Mouse (Mus musculus) retina, postnatal 7 days (tissue): Measurements from ENCODE around the gene Zfp746.
"Not testable (repeated sequence)": the region's sequence is repeated elsewhere in the genome, so short reads cannot be mapped to it uniquely, and the experiment has no call there.

ENCODE experiments used
- DNase-seq: peaks from one replicate; pipeline ENCODE4 v3.0.0-alpha.2; 2012; ENCODE audit warnings: low read depth, low spot score

Zfp746 gene

DNA sequence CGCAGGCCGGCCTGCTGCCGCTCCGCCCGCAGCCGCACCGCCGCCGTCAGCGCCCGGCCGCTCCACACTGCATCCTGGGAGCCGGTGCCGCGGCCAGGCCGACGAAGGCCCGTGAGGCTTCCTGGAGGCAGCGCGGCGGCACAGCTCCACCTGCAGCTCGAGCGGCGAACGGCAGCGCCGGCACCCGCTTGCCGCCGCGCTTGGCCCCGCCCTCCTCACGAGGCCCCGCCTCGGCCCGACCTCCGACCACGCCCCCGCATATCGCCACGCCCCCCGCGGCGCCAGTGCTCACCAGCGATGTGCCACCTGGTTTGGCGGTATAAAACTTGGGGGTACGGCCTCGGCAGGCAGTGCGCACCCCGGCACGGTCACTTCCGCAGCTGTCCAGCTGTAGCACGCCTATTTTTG, at the start of gene Zfp746:
Zfp746 (minus strand) TSS at position 123 of the 408 bp plus-strand sequence.
- peak; percentile 79 for DNase-seq

DNA sequence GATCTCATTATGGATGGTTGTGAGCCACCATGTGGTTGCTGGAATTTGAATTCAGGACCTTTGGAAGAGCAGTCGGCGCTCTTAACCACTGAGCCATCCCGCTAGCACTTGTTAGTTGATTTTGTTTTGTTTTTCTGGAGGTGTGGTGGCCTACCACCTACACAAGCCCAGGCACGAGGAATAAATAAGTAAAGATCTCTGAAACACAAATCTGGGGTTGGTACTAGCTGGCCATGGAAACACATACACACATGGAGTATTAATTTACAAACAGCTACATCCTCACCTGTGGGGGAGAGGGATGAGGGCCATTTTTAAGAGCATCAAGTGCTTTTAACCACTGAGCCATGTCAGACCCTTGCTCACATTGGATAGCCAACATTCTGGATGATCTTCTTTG, 34.7 kb upstream of the Zfp746 start:
- DNase-seq: not testable (repeated sequence)

DNA sequence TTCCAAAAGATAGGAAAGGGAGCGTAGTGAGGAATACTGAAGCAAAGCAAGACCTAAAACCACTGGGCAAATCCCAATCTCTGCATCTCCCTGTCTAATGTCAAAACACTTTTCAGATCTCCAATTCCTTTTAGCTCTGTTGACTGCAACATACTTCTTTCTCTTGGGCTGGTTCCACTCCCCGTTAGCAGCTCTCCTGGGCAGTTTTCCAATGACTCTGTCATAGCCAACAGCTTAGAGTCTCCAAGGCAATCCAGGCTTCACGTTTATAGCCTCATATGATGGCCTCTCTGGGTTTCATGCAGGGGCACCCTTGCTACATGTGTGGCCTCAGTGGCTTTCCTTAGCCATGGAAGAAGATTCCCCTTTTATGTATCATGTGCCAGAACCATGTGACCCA, 29.6 kb upstream of the Zfp746 start:
- DNase-seq: no peak

DNA sequence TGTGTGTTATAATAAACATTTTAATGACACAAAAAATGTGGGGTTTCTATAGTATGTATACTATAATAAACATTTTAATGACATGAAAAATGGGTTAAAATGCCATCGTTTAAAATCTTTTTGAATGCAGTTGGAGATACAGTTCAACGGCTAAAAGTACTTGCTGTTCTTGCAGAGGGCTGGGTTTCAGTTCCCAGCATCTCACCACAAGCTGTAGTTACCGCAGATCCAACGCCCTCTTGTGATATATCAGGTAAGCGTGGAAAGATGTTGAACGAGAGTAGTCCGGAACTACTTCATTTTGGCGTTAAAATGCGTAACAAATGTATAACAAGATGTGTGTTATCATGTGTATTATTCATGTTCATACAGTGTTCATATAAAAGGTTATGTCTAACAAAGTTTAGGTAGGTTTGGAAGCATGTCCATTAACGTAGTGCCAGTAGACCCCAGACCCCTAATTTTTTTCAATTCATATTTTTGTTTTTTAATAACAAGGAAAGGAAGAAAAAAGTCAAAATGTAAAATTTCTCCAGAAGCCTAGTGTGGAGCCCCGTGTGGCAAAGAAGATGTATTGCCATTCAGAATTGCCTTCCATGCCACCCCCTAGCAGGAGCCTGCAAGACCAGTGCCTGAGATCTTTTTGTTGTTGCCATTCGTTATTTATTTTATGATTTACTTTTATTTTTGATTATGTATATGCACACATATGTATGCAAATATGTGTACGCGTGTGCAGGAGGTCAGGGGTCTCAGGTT, 743 bp upstream of the Zfp746 start:
- DNase-seq: no peak

DNA sequence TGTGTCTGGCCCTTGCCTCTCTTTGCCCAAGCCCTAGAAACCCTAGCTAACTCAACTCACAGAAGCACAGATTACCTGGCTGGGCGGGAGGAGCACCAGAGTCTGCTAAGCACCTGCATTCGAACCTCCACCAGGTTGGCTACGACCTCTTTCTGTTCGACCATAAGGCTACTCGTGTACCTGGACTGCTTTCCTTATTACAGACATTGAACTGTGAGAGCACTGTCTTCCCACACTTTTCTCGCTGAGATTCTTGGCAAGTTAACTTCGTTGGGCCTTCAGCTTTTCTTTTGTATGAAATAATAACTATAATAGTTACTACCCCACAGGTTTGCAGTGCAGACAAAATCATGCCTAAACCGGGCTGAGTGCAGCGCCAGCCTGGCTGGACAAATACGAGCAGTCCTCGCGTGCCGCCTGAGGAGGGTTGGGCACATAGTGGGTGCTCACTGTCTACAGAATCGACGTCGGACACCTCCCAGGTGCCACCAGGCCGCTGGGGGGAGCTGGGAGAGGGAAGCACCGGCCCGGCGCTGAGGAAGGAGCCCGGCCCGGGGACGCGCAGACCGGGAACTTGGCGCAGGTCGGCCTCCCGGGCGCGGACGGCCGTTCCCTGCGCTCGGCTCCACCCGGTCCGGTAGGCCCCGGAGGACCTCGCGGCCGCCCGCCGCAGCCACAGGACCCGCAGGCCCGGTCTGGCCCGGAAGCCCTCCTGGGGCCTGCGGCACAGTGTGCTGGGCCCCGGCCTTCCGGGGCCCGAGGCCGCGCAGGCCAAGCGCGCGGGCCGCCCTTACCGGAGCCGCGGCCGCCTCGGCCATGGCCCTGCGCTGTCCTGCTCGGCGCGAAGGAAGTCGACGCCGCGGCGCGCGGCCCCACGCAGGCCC, 630 bp downstream of the Zfp746 start:
- DNase-seq: peak; percentile 31

DNA sequence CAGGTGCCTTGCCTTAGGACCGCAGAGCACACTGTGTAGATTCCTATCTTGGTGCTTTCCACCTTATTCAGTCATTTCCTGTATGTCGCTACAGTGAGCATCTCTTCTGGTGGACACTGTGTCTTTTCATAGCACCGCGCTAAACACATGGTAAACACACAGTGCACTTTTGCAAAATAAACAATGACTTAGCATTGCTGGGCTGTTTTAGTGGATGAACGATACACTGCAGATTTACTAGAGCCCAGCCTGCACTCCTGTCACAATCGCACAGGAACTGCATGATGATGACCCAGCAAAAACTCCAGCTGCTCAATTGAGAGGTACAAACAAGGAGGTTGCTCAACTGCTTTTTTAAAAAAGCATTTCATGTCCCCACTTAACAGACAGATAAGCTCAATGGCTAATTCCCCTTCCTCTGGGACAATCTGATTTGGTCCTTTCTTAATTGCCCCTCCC, 2.6 kb downstream of the Zfp746 start:
- no peak for DNase-seq

DNA sequence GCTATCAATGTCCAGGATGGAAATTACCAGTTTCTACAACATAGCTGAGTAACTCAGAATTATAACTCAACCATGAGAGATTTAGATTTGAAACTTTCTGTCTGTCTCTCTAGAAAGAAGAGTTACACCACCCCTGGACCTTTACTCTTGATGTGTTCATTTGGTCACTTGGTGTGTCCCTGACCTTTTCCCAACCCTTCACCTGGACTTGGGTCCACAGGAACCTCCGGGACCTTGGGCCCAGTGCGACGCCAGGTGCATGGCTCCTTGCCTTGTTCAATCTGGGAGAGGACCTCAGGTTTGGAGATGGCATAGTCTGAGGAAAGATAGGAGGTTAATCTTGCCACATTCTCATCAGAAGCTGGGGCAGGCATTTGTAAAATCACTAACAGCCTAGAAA, 4.4 kb downstream of the Zfp746 start:
- DNase-seq: no peak

DNA sequence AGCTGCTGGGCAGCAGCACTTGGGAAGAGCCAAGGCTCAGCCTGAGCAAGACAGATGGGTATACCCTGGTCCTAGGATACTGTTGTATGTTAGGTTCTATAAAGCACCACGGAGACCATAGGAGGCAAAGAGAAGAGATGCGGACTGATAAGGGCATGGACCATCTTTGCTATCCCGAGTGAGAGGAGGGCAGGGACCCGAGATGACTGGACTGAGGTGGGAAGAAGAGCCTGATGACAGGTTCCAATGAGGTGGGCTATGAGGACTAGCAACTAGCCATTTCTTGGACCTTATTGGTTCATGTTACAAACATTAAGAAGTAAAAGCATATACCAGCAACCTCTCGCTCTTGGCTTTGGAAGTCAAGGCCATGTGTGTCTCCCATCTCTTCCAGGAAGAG, 5.4 kb downstream of the Zfp746 start:
- DNase-seq: no peak

DNA sequence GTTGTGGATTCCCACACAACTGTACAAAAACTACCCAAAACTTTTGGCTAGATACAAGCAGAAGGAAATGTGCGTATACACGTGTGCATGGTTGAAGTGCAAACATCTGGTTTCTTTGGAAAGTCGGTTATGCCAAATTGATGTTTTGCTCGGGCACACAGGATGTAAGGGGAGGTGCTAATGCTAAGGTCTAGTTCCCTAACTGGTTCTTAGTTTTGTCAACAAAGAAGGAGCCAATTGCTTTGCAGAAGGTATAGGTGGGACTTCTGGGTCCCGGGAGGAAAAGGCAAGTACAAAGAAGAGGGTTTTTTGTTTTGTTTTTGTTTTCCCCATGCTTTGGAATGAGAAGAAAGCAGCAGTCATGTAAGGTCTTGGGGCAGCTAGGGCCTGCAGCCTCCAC, 13.1 kb downstream of the Zfp746 start:
- DNase-seq: no peak

DNA sequence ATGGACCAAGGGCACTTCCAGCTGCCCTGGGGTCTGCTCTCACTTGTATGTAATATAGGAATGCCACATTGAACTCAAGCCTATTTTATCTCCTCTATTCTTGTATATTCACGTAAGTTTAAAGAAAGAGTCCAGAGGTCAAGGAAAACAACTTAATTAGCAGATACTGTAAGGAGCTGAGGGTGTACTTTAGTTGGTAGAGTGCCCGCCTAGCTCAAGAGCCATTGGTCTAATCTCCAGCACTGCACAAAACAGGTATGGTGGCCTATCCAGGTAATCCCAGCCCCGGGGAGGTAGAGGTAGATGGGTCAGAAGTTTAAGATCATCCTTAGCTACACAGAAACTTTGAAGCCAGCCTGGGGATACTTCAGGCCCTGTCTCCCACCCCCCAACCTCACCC, 18.9 kb downstream of the Zfp746 start:
- DNase-seq: no peak

DNA sequence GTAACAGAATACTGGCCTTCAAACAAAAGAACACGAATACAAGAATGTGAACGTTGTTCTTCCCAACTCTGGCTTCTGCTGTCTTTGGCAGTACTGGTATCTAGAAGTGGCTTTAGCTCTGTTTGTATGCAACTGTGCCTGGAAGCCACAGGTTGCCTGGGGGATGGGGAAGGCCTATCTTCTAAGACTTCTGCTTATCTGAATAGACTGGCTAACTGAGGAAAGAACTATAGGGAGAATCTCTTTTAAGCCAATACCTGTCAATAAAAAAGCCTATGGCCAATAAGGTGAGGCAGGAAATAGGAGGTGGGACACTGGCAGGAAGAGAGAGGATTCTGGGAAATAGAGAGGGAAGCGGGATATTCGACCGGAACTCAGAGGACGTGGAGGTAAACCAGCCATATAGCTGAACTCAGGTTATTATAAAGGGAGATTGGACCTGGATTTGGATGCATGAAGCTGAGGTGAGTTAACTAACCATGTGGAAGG, 20.8 kb downstream of the Zfp746 start:
- no peak for DNase-seq

DNA sequence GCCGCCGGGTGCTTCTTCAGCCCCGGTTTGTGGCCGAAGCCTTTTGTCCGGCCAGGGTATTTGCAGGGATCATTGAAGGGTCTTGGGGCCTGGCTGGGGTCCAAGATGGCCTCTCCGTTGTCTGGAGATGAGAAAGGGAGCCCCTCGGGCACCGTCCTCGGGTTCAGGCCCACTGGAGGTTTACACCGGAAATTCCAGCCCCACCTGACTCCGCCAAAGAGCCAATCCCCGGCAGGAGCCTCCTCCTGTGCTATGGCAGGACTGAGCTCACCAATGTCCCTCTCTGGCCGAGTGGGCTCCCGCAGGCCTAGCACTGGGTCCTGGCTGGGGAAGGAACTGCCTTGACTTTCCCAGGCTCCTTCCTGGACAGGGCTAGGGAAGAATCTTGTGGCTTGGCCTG, 21.9 kb downstream of the Zfp746 start:
- DNase-seq: no peak

DNA sequence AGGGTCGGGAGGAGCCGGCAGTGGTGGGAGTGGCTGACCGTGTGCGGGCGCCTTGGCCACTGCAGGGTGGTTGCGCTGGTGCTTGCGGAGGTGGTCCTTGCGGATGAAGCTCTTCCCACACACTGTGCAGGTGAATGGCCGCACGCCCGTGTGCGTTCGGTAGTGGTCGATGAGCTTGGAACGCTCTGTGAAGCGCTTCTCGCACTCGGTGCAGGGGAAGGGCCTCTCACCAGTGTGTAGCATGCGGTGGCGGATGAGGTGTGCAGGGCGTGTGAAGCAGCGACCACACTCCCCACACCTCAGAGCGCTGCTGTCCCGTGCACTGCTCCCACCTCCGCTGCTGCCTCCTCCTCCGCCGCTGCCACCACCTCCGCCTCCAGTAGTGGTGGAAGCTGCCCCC, 22.5 kb downstream of the Zfp746 start:
- DNase-seq: no peak

DNA sequence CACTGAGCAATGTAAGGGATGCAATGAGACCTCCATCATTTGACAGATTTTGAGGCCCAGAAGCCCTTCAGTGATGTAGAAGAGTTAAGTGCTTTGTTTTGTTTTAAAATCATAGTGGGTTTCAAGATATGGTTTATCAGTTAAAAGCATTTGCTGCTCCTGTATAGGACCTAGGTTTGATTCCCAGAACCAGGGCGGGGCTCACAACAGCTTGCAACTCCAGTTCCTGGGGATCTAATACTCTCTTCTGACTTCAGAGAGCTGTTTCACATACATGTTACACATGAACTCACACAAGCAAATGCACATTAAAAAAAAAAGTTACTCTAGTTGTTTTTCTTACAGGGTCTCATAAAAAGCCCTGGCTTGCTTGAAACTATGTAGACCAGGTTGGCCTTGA, 25.5 kb downstream of the Zfp746 start:
- DNase-seq: no peak

DNA sequence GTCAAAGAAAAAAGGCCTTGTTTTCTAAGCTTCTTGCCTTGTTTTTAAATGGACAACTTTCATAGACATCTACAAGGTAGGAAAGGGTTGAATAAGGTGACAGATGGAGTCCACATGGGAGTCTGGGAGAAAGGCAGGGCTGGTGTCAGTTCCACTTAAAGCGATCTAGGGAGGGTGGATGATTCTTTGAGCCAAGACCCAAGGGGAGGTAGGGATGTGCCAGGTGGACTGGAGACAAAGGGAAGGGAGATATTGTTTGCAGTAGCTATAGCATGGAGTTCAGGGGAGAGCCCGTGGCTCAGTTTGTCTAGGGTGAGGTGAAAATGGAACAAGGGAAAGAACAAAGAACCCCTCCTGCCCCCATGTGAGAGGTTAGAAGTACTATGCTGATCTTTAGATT, 26.0 kb downstream of the Zfp746 start:
- no peak for DNase-seq

DNA sequence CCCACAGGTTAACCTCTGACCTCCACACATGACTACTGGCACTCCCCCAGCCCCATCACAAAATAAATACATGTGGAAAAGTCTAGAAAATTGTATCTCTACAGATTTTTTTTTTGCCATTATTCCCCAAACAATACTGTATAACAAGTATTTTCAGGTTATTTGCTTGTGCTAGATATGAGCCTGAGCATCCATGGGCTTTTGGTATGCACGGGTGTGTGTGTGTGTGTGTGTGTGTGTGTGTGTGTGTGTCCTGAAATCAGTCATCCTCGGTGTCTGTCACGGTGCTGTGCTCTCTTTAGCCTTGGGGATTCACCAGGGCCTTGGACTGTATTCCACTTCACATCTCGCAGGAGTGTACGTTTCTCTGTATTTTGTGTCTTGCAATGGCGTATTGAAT, 34.3 kb downstream of the Zfp746 start:
- DNase-seq: no peak

DNA sequence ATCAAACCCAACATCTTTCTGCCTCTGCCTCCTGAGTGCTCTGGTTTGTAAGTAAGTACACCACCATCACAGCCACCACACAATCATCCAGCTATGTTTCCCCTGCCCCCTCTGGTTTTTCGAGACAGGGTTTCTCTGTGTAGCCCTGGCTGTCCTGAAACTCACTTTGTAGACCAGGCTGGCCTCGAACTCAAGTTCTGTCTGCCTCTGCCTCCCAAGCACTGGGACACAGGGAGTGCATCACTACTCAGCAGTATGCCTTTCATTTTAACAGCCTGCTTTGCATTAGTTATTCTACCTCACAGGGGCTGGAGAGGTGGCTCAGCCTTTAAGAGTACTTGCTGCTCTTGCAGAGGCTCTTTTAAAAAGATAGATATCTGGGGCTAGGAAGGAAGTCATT, 34.7 kb downstream of the Zfp746 start:
- DNase-seq: no peak

DNA sequence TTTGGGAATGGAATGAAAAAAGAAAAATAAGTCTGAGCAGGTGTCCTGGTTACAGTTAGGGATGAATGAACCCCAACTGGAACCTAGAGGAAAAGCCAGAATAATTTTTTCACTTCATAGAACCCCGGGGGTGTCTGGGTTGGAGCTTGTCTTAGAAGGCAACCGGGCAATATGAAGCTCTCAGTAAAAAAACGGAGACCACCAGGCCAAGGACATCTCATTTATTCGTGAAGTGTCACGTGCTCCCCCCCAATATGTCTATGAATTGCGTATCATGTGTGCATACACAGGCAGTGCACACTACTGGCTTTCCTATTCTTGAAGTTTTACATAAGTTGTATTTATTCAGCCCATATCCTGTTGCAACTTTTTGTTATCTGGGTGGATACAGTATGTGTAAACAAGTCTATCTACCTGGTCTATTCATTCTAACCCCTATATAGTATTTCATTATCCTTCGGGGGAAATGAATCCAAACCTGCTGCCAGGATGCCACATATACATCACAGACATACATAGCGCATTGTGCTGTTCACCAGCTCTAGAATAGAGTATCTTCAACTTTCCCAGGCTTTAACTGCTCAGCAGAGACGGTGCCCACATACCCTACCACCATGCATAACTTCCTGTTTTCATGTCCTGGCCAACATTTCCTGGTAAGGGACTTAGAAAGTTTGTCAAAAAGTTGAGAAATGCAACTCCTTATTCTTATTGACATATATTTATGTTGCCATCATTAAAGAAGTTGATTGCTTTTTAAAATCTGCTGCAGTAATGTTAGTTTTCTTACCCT, 36.9 kb downstream of the Zfp746 start:
- no peak for DNase-seq

DNA sequence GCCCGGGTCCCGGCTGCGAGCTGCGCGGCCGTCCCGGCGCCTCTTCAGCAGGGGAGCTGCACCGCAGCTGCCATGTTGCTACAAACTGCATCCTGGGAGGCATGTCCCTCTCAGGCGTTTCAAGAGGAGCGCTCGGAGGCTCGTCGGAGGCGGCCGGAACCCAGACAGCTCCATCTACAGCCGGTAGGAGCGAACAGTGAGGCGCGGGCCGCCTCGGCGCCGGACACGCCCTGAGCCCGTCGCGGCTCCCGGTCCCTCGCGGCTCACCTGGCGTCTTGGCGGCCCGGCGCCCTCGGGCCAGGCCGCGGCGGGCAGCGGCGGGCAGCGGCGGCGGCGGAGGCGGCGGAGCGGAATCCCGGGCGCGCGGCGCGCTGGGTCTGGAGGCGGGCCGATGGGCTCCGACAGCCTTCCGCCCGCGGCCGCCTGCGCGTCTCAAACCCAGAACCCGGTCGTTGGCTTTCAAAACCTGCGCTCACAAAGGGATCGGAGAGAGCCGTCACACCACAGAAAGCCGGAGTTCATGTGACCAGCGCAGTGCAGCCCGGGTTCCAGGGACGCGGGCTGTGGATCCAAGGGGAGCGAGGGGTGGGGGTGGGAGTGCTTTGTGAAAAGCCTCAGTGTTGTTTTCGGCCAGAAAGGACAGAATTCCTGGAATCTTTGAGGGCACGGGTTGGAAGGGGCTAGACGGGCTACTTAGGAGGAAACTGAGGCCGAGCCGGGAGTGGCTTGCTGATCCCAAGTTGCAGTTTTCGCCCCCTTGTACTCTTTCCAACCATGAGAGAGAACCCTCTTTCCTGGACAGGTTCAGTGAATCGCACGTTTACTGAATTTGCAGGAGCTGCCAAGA, 37.7 kb downstream of the Zfp746 start, which contains the start of gene Zfp777:
Zfp777 (minus strand) TSS at position 486 of the 847 bp plus-strand sequence.
- DNase-seq: peak; percentile 82

DNA sequence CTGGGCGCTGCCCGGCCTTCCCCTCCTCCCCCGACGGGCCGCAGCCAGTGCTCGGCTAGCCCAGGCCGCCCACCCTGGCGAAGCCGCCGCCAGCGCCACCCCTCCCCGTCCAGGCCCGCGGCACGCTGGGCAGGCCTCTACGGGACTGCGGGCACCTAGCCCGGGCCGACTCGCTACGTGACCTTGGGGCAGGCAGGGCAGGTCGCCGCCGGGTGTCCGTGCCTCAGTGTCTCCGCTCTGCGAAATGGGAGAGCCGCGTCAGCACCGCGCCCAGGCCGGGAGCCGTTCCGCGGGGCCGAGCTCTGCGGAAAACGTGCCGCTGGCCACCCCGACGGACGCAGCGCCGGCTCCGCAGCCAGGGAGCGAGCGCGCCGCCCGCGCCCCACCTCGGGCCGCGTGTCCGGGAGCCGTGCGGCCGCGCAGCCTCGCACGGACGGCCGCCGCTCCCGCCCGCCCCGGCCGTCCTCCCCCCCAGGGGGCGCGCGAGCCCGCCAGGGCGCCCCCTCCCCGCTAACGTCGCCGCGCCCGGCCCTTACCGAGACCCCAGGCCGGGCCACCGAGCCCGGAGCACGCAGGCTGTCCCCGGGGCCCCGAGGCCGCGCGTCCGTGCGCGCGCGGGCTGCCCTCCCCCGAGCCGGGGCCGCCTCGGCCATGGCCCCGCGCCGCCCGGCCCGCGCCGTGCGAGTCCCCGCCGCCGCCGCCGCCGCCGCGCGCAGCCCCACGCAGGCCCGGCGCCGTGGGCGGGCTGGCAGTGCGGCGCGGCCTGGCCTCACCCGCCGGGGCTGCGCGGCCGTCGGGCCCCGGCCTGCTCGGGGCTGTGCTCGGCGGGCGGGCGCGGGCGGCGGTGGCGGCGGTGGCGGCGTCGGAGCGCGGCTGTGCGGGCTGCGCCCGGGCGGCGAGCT, 38.7 kb downstream of the Zfp746 start:
- peak; percentile 21 for DNase-seq
